ENCODE assay signal across 31 mouse cellular contexts in the genomic region with DNA sequence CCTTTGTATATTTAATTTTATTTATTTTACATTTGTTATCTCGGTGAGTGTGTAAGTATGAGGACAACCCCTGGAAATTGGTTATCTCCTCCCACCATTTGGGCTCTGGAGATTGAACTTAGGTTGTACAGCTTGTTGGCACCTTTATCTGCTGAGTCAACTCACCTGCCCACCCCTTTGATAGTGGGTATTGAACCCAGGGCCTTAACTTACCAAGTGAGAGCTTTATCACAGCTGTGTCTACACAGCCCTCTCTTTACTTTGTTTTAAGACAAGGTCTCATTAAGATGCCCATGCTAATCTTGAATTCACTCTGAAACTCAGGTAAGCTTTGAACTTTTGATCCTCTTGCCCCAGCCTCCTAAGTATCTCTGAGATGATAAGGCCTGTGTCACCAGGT. TPM values are rescaled to one million over a fixed set of nuclear protein-coding genes. Genes with fewer than 3 reads are reported as not detected.
"Had no signal": no experiment of that assay in that cellular context is flagged by ENCODE, and none has a peak within 500 bp of the region (broad histone marks: within the 10 kb centered on the region; RNA-seq: fewer than 3 reads in every experiment).

No protein-coding gene starts in this region.

- DNase-seq: gastrocnemius, adult 2 months; gastrocnemius, postnatal 10 days; gastrocnemius, postnatal 25 days; heart, postnatal 10 days; heart, postnatal 4 days; kidney, adult 18-20 months; kidney, adult 8-10 months; kidney, postnatal 10 days; kidney, postnatal 36 days; layer of hippocampus, adult 9-11 months; layer of hippocampus, postnatal 36 days; left cerebral cortex, postnatal 4 days had no signal

- H3K36me3 ChIP-seq: intestine, embryonic 15.5 days had no signal

- H3K9ac ChIP-seq: heart, embryonic 12.5 days; hindbrain, embryonic 12.5 days; intestine, embryonic 15.5 days; limb, embryonic 15.5 days had no signal

- H3K4me3 ChIP-seq: gastrocnemius, adult 2 months; heart, adult 2 months; heart, embryonic 10.5 days; heart, embryonic 12.5 days; hindbrain, embryonic 12.5 days; intestine, embryonic 15.5 days; limb, embryonic 15.5 days had no signal

- H3K9me3 ChIP-seq: heart, embryonic 10.5 days; heart, embryonic 12.5 days; hindbrain, embryonic 10.5 days; hindbrain, embryonic 12.5 days; intestine, embryonic 15.5 days; limb, embryonic 13.5 days; limb, embryonic 15.5 days had no signal

- ATAC-seq: hindbrain, embryonic 16.5 days; inflammation-experienced regulatory T-cells, adult 6 months; intestine, embryonic 15.5 days; intestine, postnatal 0 days had no signal

- H3K27ac ChIP-seq: gastrocnemius, adult 2 months; heart, adult 2 months; heart, embryonic 10.5 days; hindbrain, embryonic 10.5 days; hindbrain, embryonic 12.5 days; intestine, embryonic 15.5 days; limb, embryonic 13.5 days; limb, embryonic 15.5 days had no signal

- H3K4me2 ChIP-seq: heart, embryonic 12.5 days; limb, embryonic 15.5 days had no signal

- H3K27me3 ChIP-seq: heart, embryonic 12.5 days; hindbrain, embryonic 12.5 days; limb, embryonic 13.5 days; limb, embryonic 15.5 days had no signal

RNA-seq across cellular contexts. Expression of gene Sox18, which starts 10.5 kb away (rescaled TPM):
- polyA plus RNA-seq: inflammation-experienced regulatory T-cells, adult 6 months had no signal

RNA-seq across cellular contexts. Expression of gene Lkaaear1, which starts 16.3 kb away (rescaled TPM):
- polyA plus RNA-seq: frontal cortex, adult 2 months; heart, embryonic 10.5 days; heart, embryonic 12.5 days; heart, embryonic 14.5 days; heart, embryonic 16.5 days; hindbrain, embryonic 10.5 days; hindbrain, embryonic 12.5 days; hindbrain, embryonic 14.5 days; hindbrain, embryonic 16.5 days; inflammation-experienced regulatory T-cells, adult 6 months; intestine, embryonic 15.5 days; intestine, postnatal 0 days; kidney, embryonic 14.5 days; kidney, embryonic 16.5 days; large intestine, adult 2 months; limb, embryonic 11.5 days; limb, embryonic 13.5 days; limb, embryonic 15.5 days had no signal

RNA-seq across cellular contexts. Expression of gene Gm29797, which starts 25.1 kb away (rescaled TPM):
- polyA plus RNA-seq: frontal cortex, adult 2 months; heart, embryonic 12.5 days; heart, embryonic 14.5 days; heart, embryonic 16.5 days; hindbrain, embryonic 10.5 days; hindbrain, embryonic 16.5 days; inflammation-experienced regulatory T-cells, adult 6 months; kidney, embryonic 14.5 days; limb, embryonic 15.5 days had no signal
